Mouse (Mus musculus) adrenal gland, adult 10 weeks (tissue): ENCODE measurements around the gene Cnot3. TPM values are rescaled to one million over a fixed set of nuclear protein-coding genes. Genes with fewer than 3 reads are reported as not detected.

Experiments used
- polyA plus RNA-seq: library from polyadenylated mRNA; stranded (reverse); fragments of 350-450 nt; fragmentation: Illumina TruSeq; extraction: RNeasy Lipid Tissue Mini Kit (QIAGEN cat#74804); gene quantifications from one replicate; pipeline ENCODE4 v1.2.3, GENCODE M21; 2014; ENCODE audit warnings: low read depth, low replicate concordance

The Cnot3 gene
- 12.3 TPM for polyA plus RNA-seq

DNA sequence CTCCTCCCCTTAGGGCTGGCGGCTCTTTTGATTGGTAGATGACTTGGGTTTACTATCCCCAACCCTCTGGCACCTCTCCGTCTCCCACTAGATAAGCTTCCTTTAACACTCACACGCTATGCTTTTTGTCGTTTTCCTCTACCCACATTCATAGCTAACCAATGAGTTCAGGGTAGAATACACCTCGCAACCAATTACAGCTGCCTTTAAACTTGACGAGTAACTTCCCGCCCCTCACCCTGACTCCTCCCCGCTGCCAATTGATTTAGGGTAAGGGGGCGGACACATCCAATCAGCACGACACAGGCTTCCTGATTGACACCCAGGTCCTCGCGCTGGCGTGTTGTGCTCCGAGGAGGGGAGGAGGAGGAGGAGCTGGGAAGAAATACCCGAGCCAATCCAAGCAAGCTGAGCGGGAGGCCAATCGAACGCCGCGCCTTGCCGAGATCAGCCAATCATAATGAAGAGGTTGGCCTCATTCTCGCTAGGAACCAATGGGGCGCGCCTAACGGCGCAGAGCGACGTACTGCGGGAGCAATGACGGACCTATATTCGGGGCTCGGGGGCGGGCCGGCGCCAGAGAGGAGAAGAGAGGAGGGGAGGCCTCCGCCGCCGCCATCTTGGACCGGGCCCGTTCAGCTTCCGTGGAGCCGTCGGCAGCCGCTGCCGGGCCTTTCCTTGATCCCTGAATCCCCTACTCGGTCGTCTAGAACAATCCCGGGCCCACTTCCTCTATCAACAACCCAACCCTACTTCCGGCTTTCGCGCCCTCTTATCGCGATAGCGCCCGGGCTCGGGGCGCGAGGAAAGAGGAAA, at the start of gene Cnot3:
TSS of gene Cnot3 (plus strand) at position 597 of the 816 bp plus-strand sequence.

DNA sequence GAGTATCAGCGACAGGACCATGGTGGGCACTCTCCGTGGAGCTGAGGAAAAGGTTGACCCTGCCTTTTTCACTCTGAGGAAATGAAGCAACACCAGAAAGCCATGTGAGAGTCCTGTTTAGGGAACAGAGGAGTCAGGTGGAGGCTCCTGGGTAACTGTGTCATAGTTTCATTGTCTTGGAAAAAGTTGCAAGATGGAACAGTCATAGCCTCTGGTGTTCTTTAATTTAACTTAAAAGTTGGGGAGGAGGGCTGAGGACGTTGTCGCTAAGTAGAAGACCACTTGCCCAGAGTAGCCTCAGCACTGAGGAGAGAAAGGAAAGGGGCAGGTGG, 29.0 kb upstream of the Cnot3 start, which contains the start of gene Oscar:
TSS of gene Oscar (minus strand) at position 101 of the 332 bp plus-strand sequence.

DNA sequence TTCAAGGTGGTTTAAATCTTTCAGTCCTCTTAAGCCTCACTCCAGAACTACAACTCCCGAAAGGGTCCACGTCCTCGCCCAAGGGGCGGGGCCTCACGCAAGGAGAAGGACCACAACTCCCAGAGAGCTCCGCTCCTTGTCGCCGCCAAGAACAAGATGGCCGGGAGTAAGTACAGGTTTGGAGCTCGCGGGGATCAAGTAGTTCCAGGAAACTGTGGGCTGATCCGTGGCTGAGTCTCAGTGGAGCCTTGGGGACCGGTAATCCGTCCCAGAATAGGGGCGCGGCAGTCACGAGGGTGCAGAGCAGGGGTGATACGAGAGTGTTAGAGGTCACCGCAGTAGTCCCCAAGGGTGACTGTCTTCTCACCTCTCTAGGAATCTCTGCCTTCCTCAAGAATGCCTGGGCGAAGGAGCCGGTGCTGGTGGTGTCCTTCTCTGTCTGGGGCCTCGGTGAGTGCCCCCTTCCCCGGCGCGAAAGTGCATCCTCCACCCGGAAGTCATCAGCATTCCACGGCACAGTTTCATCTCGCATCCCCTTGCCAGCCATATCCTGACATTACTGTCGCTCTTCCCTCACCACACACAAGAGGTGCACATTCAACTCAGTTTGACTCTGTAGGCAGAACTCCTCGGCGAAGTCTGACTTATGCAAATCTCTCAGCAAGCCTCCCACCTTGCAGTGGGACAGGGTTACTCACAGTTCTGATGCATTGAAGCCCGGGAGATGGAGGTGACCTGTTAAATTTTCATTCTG, 27.6 kb upstream of the Cnot3 start, which contains the start of gene Ndufa3:
TSS of gene Ndufa3 (plus strand) at position 132 of the 754 bp plus-strand sequence.

DNA sequence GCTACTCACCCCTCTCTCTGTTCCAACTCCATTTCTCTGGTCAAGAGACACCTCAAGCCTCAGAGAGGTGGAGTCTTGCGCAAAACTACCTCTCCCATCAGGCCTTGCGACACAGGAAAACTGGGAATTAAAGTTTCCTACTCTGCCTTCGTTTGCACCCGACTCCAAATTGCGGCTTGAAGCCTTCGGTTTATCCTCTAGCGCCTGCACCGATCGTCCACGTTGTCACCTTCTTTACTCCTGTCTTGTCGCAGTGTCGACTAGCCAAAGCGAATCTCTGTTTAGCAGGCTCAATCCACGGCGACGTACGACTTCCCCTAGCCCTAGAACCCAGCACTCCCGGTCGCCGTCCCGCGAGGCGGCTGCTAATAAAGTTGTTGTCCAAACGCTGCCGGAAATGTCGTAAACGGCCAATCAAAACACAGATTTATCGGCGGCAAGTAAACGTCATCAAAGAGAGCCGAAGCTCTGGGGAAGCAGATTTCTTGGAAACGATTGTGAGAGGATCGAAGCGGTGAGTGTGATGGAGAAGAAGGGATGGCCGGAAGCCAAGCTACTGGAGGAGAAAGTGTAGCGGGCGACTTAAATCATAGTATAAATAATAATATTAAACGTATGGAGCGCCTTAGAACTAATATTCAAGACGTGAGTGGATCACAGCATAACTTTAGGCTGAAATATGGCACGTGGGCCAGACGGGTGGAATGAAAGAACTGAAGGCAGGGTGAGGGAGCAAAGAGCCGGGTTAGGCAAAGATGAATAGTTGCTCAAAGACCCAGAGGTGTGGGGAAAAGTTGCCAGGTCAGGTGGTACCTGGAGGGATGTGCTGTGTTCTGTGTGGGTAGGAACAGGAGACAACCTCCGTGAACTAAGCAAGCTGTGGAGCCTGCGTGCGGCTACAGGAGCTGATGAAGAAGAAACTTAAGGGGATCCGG, 15.3 kb upstream of the Cnot3 start, which contains the start of the genes Tfpt and Prpf31:
TSS of gene Tfpt (minus strand) at position 387 of the 935 bp plus-strand sequence.
TSS of gene Prpf31 (plus strand) at position 443 of the 935 bp plus-strand sequence.

DNA sequence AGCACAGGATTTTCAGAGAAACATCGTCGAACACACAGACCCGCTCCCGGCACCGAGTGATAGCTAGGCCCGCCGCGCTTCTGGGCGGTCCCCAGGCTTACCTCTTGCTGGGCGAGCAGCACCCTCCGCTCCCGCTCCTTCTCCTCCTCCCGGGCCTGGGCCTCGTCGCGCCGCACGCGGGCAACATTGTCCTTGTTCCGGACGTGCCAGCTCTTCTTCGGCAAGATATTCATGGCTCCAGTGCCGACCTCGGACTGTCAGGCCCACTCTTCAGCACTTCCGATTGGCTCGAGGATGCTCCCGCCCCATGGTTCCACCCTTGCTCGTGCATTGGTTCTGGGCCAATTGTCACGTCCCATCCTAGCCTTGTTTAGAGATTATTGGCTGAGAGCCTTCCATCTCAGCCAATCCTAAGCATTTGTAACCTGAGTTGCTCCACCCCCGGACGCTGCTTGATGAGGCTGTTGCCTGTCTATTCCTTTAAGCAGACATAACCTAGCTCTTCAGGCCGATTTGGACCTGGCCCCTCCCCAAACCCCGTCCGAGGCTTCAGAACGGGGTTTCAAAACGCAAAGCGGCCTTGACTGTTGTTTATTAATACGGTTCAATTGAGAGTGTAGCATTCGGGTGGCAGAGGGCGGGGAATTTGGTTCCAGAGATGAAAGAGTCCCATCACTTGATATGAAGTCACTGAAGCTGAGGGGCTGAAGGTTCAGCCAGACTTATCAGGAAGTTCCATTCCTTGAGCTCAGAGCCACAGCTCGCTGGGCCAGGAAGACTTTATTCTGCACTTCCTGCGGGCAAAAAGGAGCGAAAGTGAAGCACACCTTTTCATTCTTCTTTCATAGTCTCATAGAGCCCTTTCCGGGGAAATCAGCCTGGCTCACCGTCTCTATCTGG, 20.4 kb downstream of the Cnot3 start, which contains the start of gene Leng1:
TSS of gene Leng1 (minus strand) at position 626 of the 900 bp plus-strand sequence.

DNA sequence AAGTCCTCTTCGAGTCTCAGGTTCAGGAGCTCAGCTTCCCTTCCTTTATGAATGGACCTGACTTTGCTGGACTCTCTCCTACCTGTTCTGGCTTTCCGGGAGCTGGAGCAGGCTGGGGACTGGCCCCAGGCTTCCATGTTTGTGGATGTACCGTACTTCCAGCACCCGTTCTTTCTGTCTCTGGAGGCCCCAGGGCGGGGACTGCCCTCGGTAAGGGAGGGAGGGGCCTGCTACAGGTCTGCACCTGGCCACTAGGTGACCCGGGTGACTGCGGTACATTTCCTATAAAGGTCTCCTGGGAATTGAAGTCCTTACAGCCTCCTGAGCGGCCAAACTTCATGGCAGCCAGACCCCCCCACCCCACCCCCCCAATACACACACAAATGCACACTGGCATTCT, 32.3 kb downstream of the Cnot3 start, which contains the start of gene Tmc4:
TSS of gene Tmc4 (minus strand) at position 212 of the 400 bp plus-strand sequence.

DNA sequence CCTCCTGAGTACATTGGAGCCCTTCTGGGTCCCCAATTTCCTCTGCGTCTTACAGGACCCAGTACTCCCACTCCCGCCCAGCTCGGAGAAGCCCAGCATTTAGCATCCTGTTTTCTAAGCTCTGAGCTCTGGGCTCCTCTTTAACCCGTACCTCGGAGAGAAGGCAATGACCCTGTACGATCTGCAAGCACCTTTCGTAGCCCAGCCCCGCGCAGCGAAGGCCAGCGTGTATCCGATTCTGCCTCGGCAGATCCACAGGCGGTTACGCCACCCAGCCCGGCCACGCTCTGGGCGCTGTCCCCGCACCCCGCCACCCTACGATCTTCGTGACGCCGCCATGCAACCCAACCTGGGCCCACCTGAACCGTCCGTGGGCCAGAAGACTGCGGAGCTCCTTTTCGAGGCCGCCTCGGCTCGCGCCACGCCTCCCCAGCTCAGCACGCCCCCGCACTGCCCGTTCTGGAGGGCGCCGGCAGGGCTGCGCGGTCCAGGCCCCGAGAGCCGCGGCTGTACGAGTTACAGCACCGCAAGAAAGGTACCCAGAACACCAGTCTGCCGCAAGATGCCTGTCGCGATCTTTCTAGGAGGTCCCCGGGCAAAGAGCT, 47.4 kb downstream of the Cnot3 start, which contains the start of gene Tsen34:
TSS of gene Tsen34 (plus strand) at position 482 of the 605 bp plus-strand sequence.

DNA sequence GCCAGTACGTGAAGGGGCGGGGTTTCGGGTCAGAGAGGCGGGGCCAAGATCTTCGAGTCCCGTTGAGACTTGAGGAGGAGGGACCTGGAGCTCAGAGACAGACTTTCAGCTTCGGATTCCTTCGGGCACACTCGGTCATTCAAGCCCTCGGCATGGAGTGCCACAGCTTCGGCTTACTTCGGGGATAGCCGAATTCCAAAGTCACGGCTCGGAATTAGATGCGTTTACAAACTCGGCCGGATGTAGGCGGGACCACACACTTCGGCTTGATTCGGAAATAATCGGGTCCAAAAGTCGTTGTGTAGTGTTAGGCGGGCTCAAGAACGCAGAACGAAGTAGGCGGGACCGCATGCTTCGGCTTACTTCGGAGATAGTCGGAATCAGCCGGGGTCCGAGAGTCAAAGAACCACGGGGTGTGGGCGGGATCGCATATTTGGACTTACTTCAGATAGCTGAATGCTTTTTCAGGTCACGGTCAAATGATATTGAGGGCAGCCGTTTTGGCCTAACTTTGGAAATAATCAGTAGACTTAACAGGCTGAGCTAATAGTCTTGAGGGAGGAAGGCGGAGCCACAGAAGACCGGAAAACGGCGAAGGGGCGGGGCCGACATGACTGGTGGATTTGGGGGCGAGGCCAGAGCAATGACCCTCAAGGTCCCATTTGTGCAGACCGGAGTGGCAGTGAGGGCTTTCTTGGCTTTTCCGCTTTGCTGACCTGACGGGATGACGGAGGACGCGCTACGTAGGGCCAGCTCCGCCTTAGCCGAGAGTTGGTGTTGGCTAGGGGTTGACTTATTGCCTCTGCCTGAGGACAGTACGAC, 48.1 kb downstream of the Cnot3 start, which contains the start of gene Mboat7:
TSS of gene Mboat7 (minus strand) at position 537 of the 822 bp plus-strand sequence.

DNA sequence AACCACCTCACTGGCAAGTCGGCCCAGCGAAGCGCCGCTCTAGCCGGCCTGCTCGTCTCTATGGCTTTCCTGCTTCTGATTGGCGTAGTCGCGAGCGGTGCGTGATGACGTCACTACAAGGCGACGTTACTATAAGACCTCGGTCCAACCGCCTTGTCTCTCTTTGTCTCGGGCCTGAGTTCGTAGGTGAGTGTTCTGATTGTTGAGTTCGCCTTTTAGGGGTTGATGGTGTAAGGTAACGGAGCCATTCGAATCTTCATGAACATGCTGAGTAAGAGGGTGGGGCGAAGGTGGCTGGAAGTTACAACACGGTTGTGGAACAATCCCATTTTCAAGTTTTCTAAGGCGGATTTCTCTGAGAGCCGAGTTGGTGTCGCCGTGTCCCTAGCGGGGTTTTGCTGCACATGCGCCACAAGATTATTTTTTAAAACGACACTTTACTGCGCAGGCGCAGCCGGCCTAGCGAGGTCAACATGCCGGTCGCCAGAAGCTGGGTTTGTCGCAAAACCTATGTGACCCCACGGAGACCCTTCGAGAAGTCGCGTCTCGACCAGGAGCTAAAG, 58.9 kb downstream of the Cnot3 start, which contains the start of gene Rps9:
TSS of gene Rps9 (plus strand) at position 115 of the 563 bp plus-strand sequence.

Other genes with a start within 250 kb of the Cnot3 start
- gene Cacng6, start 221.1 kb upstream of the Cnot3 start, polyA plus RNA-seq = 1.0 TPM
- gene Tarm1, start 142.6 kb upstream of the Cnot3 start, polyA plus RNA-seq = not detected
- gene Oscar, start 29.1 kb upstream of the Cnot3 start, polyA plus RNA-seq = not detected
- 21.2 TPM for gene Ndufa3, start 27.9 kb upstream of the Cnot3 start, polyA plus RNA-seq
- gene Tfpt, start 15.3 kb upstream of the Cnot3 start, polyA plus RNA-seq = 1.6 TPM
- gene Prpf31, start 15.3 kb upstream of the Cnot3 start, polyA plus RNA-seq = 23.3 TPM
- gene Leng1, start 20.6 kb downstream of the Cnot3 start, polyA plus RNA-seq = 6.0 TPM
- gene Tmc4, start 32.3 kb downstream of the Cnot3 start, polyA plus RNA-seq = 7.2 TPM
- gene Tsen34, start 47.6 kb downstream of the Cnot3 start, polyA plus RNA-seq = 9.3 TPM
- 61.1 TPM for gene Mboat7, start 48.3 kb downstream of the Cnot3 start, polyA plus RNA-seq
- gene Rps9, start 58.7 kb downstream of the Cnot3 start, polyA plus RNA-seq = 11.8 TPM
- gene Pirb, start 75.1 kb downstream of the Cnot3 start, polyA plus RNA-seq = 2.7 TPM
- gene Gm15448, start 180.4 kb downstream of the Cnot3 start, polyA plus RNA-seq = not detected
- 0.58 TPM for gene Pira2, start 199.8 kb downstream of the Cnot3 start, polyA plus RNA-seq